ENCODE assay signal across 9 mouse cellular contexts in the genomic region with DNA sequence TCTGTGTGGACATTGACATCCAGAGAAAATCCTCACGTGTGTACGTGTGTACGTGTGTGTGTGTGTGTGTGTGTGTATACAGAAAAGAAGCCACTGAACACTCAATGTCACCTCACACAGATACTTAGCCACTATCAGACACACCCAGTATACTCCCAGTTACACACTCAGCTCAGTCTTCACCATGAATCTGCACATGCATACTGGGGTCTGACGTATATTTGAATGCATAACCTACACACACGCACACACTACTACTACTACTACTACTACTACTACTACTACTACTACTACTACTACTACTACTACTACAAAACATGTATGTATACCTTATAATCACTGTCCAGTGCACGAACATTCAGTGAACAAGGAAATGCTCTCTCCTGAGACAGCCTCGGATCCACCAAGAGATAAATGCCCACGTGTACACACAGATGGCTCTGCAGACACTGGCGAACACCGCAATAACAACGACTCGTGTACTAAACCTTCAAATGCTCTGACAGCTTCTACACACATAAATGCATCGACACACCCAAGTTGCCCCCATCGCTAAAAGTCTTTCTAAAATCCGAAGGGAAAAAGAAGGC. TPM values are rescaled to one million over a fixed set of nuclear protein-coding genes. Genes with fewer than 3 reads are reported as not detected.
DNase-seq lines count a peak whose midpoint lies in the region; ATAC-seq lines count a peak whose summit lies in the region.
"Had no signal": no experiment of that assay in that cellular context is flagged by ENCODE, and none has a peak within 500 bp of the region (broad histone marks: within the 10 kb centered on the region; RNA-seq: fewer than 3 reads in every experiment).

No protein-coding gene starts in this region.

- H3K36me3 ChIP-seq in kidney, embryonic 14.5 days (ENCODE audit: control insufficient read depth, insufficient read depth, low read length), result no peaks in the 10 kb centered on the region
- no peaks in the 10 kb centered on the region for H3K36me3 ChIP-seq in embryonic facial prominence, embryonic 11.5 days (replicated peaks; ENCODE audit: control insufficient read depth, insufficient read depth, low read depth, low read length)
- no peaks in the 10 kb centered on the region for H3K36me3 ChIP-seq in hindbrain, embryonic 12.5 days
- H3K36me3 ChIP-seq in midbrain, embryonic 13.5 days, result no peaks in the 10 kb centered on the region

- H3K9me3 ChIP-seq in kidney, embryonic 14.5 days (ENCODE audit: control insufficient read depth, low read length), result no peaks in the 10 kb centered on the region
- H3K9me3 ChIP-seq in embryonic facial prominence, embryonic 11.5 days (replicated peaks; ENCODE audit: control insufficient read depth, low read length), result no peaks in the 10 kb centered on the region
- H3K9me3 ChIP-seq in hindbrain, embryonic 12.5 days (replicated peaks), result no peaks in the 10 kb centered on the region
- H3K9me3 ChIP-seq in midbrain, embryonic 13.5 days, result no peaks in the 10 kb centered on the region

- DNase-seq in kidney, adult 8-10 months, result no peak
- DNase-seq in embryonic facial prominence, embryonic 11.5 days (ENCODE audit: low spot score), result no peak
- no peak for DNase-seq in adipocyte (ENCODE audit: low spot score)
- DNase-seq in layer of hippocampus, adult 18-20 months (ENCODE audit: low spot score in 2 of 2), result no peak
- DNase-seq in left cerebral cortex, postnatal 4 days, result no peak

- peak; percentile 36; the same call in 1 of the 2 replicates for ATAC-seq in kidney, embryonic 14.5 days (ENCODE audit: low FRiP score, low TSS enrichment)
- ATAC-seq in embryonic facial prominence, embryonic 11.5 days (replicated peaks; ENCODE audit: insufficient number of reproducible peaks, low FRiP score, low TSS enrichment, low read depth), result no peak
- peak; percentile 26; the same call in 1 of the 2 replicates for ATAC-seq in hindbrain, embryonic 12.5 days (ENCODE audit: low FRiP score)
- peak; percentile 44 for ATAC-seq in midbrain, embryonic 13.5 days

- peak overlapping the region; percentile 1; the same call in 1 of the 2 replicates for H3K9ac ChIP-seq in kidney, embryonic 14.5 days (ENCODE audit: low read depth, low read length)
- peak overlapping the region; percentile 44; the same call in 1 of the 2 replicates for H3K9ac ChIP-seq in embryonic facial prominence, embryonic 11.5 days (replicated peaks; ENCODE audit: low read length)
- peak overlapping the region; percentile 55 for H3K9ac ChIP-seq in hindbrain, embryonic 12.5 days
- H3K9ac ChIP-seq in midbrain, embryonic 13.5 days (replicated peaks), result peak overlapping the region; percentile 58
- H3K9ac ChIP-seq: liver, embryonic 14.5 days had no signal

- peak overlapping the region; percentile 28; the same call in 1 of the 2 replicates for H3K4me3 ChIP-seq in kidney, embryonic 14.5 days (ENCODE audit: low read length)
- peak overlapping the region; percentile 23 for H3K4me3 ChIP-seq in embryonic facial prominence, embryonic 11.5 days (ENCODE audit: low read depth, low read length)
- H3K4me3 ChIP-seq in hindbrain, embryonic 12.5 days, result peak overlapping the region; percentile 31
- peak overlapping the region; percentile 37 for H3K4me3 ChIP-seq in midbrain, embryonic 13.5 days (replicated peaks)

- H3K4me2 ChIP-seq in kidney, embryonic 14.5 days (replicated peaks; ENCODE audit: low read depth, low read length), result peak overlapping the region; percentile 42
- H3K4me2 ChIP-seq in embryonic facial prominence, embryonic 11.5 days (ENCODE audit: low read depth, low read length), result peak overlapping the region; percentile 62; the same call in 1 of the 2 replicates
- peak overlapping the region; percentile 66 for H3K4me2 ChIP-seq in hindbrain, embryonic 12.5 days (replicated peaks)
- peak overlapping the region; percentile 63 for H3K4me2 ChIP-seq in midbrain, embryonic 13.5 days (replicated peaks)

- H3K4me1 ChIP-seq in kidney, embryonic 14.5 days (ENCODE audit: control insufficient read depth, insufficient read depth, low read length), result peaks cover 11% of the 10 kb centered on the region; the same call in 1 of the 2 replicates
- no peaks in the 10 kb centered on the region for H3K4me1 ChIP-seq in embryonic facial prominence, embryonic 11.5 days (ENCODE audit: control insufficient read depth, insufficient read depth, low read length)
- peaks cover 9% of the 10 kb centered on the region; the same call in 1 of the 2 replicates for H3K4me1 ChIP-seq in hindbrain, embryonic 12.5 days
- H3K4me1 ChIP-seq in midbrain, embryonic 13.5 days (replicated peaks), result peaks cover 17% of the 10 kb centered on the region

- no peak overlapping the region for H3K27ac ChIP-seq in kidney, embryonic 14.5 days (ENCODE audit: low read depth, low read length)
- no peak overlapping the region for H3K27ac ChIP-seq in embryonic facial prominence, embryonic 11.5 days (replicated peaks; ENCODE audit: low read depth, low read length)
- no peak overlapping the region for H3K27ac ChIP-seq in hindbrain, embryonic 12.5 days
- no peak overlapping the region for H3K27ac ChIP-seq in midbrain, embryonic 13.5 days
- H3K27ac ChIP-seq: liver, embryonic 14.5 days had no signal

- intact Hi-C loops in left cerebral cortex, postnatal 4 days (cut with DNase I), result no loop called here

- 55% methylated on average over 15 of the region's 15 CpGs for WGBS in kidney, embryonic 14.5 days
- WGBS in embryonic facial prominence, embryonic 11.5 days, result 57% methylated on average over 15 of the region's 15 CpGs
- WGBS in hindbrain, embryonic 12.5 days, result 58% methylated on average over 15 of the region's 15 CpGs
- WGBS in midbrain, embryonic 13.5 days, result 51% methylated on average over 15 of the region's 15 CpGs

- no peaks in the 10 kb centered on the region for H3K27me3 ChIP-seq in kidney, embryonic 14.5 days (ENCODE audit: control insufficient read depth, insufficient read depth, low read length)
- no peaks in the 10 kb centered on the region for H3K27me3 ChIP-seq in embryonic facial prominence, embryonic 11.5 days (ENCODE audit: control insufficient read depth, insufficient read depth, low read length)
- 0 out of 2 replicates have a peak, but pooled peaks cover 6% of the 10 kb centered on the region for H3K27me3 ChIP-seq in hindbrain, embryonic 12.5 days
- H3K27me3 ChIP-seq in midbrain, embryonic 13.5 days, result peaks cover 6% of the 10 kb centered on the region; the same call in 1 of the 2 replicates

RNA-seq across cellular contexts. Expression of a gene that starts 0.3 kb away (rescaled TPM):
- 13.4 and 17.9 TPM in 2 replicates for polyA plus RNA-seq in kidney, embryonic 14.5 days (2014; fragmentation: Nextera tagmentation; extraction: Ambion mirVana)
- 2.2 and 2.9 TPM in 2 replicates for polyA plus RNA-seq in embryonic facial prominence, embryonic 11.5 days (2014; fragmentation: Nextera tagmentation; extraction: Ambion mirVana)
- polyA plus RNA-seq in hindbrain, embryonic 12.5 days (2016; fragmentation: Nextera tagmentation; extraction: Ambion mirVana), result 5.2 and 5.4 TPM in 2 replicates
- polyA plus RNA-seq in midbrain, embryonic 13.5 days (2015; fragmentation: Nextera tagmentation; extraction: Ambion mirVana), result 3.6 and 3.9 TPM in 2 replicates
- 1 to 10 TPM in 1 of 2 experiments, under 1 TPM in 1; 0.74 to 2.0 TPM for total RNA-seq in layer of hippocampus, adult 18-20 months (2021)
- 10 to 100 TPM; 11.7 to 13.7 TPM for total RNA-seq in left cerebral cortex, postnatal 4 days (2021)

RNA-seq across cellular contexts. Expression of a gene that starts 40.2 kb away (rescaled TPM):
- polyA plus RNA-seq in kidney, embryonic 14.5 days (2014; fragmentation: Nextera tagmentation; extraction: Ambion mirVana), result 58.2 and 65.2 TPM in 2 replicates
- 62.2 and 68.5 TPM in 2 replicates for polyA plus RNA-seq in embryonic facial prominence, embryonic 11.5 days (2014; fragmentation: Nextera tagmentation; extraction: Ambion mirVana)
- polyA plus RNA-seq in hindbrain, embryonic 12.5 days (2016; fragmentation: Nextera tagmentation; extraction: Ambion mirVana), result 74.0 and 75.0 TPM in 2 replicates
- polyA plus RNA-seq in midbrain, embryonic 13.5 days (2015; fragmentation: Nextera tagmentation; extraction: Ambion mirVana), result 73.6 and 75.6 TPM in 2 replicates
- total RNA-seq in layer of hippocampus, adult 18-20 months (2021), result 10 to 100 TPM; 54.0 to 55.2 TPM
- total RNA-seq in left cerebral cortex, postnatal 4 days (2021), result 10 to 100 TPM; 36.6 to 41.8 TPM

RNA-seq across cellular contexts. Expression of a gene that starts 47.7 kb away (rescaled TPM):
- 105 and 129 TPM in 2 replicates for polyA plus RNA-seq in kidney, embryonic 14.5 days (2014; fragmentation: Nextera tagmentation; extraction: Ambion mirVana)
- 98.7 and 106 TPM in 2 replicates for polyA plus RNA-seq in embryonic facial prominence, embryonic 11.5 days (2014; fragmentation: Nextera tagmentation; extraction: Ambion mirVana)
- polyA plus RNA-seq in hindbrain, embryonic 12.5 days (2016; fragmentation: Nextera tagmentation; extraction: Ambion mirVana), result 69.8 and 85.6 TPM in 2 replicates
- 51.2 and 54.7 TPM in 2 replicates for polyA plus RNA-seq in midbrain, embryonic 13.5 days (2015; fragmentation: Nextera tagmentation; extraction: Ambion mirVana)
- 10 to 100 TPM; 26.4 to 28.5 TPM for total RNA-seq in layer of hippocampus, adult 18-20 months (2021)
- total RNA-seq in left cerebral cortex, postnatal 4 days (2021), result 10 to 100 TPM; 12.5 to 14.0 TPM

RNA-seq across cellular contexts. Expression of a gene that starts 54.9 kb away (rescaled TPM):
- polyA plus RNA-seq in kidney, embryonic 14.5 days (2014; fragmentation: Nextera tagmentation; extraction: Ambion mirVana), result 25.8 and 31.1 TPM in 2 replicates
- 28.0 and 30.0 TPM in 2 replicates for polyA plus RNA-seq in embryonic facial prominence, embryonic 11.5 days (2014; fragmentation: Nextera tagmentation; extraction: Ambion mirVana)
- 27.6 and 29.6 TPM in 2 replicates for polyA plus RNA-seq in hindbrain, embryonic 12.5 days (2016; fragmentation: Nextera tagmentation; extraction: Ambion mirVana)
- polyA plus RNA-seq in midbrain, embryonic 13.5 days (2015; fragmentation: Nextera tagmentation; extraction: Ambion mirVana), result 20.9 and 24.2 TPM in 2 replicates
- 1 to 10 TPM; 9.7 to 9.8 TPM for total RNA-seq in layer of hippocampus, adult 18-20 months (2021)
- total RNA-seq in left cerebral cortex, postnatal 4 days (2021), result 1 to 10 TPM; 4.8 to 5.3 TPM

Comparison
In these comparisons a context has a peak if more than half of its experiments do, and no peak if none do; other contexts are left out.
1. H3K9ac ChIP-seq: peak in every context shown above with its lines; median percentile 58 in midbrain, embryonic 13.5 days; 55 in hindbrain, embryonic 12.5 days; 44 in embryonic facial prominence, embryonic 11.5 days; 1 in kidney, embryonic 14.5 days.